Mouse (Mus musculus) midbrain, embryonic 13.5 days (tissue): ENCODE results near the gene Rgl2. TPM values are rescaled to one million over a fixed set of nuclear protein-coding genes. Genes with fewer than 3 reads are reported as not detected.
A peak's percentile ranks its signal among the peaks of the same experiment; 100 is the strongest.
"Not testable (repeated sequence)": the region's sequence is repeated elsewhere in the genome, so short reads cannot be mapped to it uniquely, and the experiment has no call there.

ENCODE experiments used
- ATAC-seq: fragments of 200-750 bp; cut with Nextera tagmentation; 2 replicates; pipeline ENCODE4 v1.8.0; 2017; ENCODE audit warnings: mild to moderate bottlenecking, moderate TSS enrichment, moderate library complexity
- H3K27ac ChIP-seq: fragments of 300-500 bp; sonication (generic); 2 replicates; pipeline ENCODE4 v1.5.1; 2015; ENCODE audit warnings: inconsistent platforms, mild to moderate bottlenecking, moderate library complexity
- H3K27me3 ChIP-seq: fragments of 300-500 bp; sonication (generic); 2 replicates; pipeline ENCODE4 v1.6.1; 2015; ENCODE audit warnings: mild to moderate bottlenecking, inconsistent platforms
- H3K36me3 ChIP-seq: fragments of 300-500 bp; sonication (generic); 2 replicates; pipeline ENCODE4 v1.6.1; 2015; ENCODE audit warnings: mild to moderate bottlenecking, inconsistent platforms
- H3K4me1 ChIP-seq: fragments of 300-500 bp; sonication (generic); replicated peaks from 2 replicates; pipeline ENCODE4 v1.6.1; 2015; ENCODE audit warnings: inconsistent platforms
- H3K4me2 ChIP-seq: fragments of 300-500 bp; sonication (generic); replicated peaks from 2 replicates; pipeline ENCODE4 v1.6.1; 2015; ENCODE audit warnings: moderate library complexity, mild to moderate bottlenecking, inconsistent platforms
- H3K4me3 ChIP-seq: fragments of 300-500 bp; sonication (generic); replicated peaks from 2 replicates; pipeline ENCODE4 v1.5.1; 2015; ENCODE audit warnings: mild to moderate bottlenecking, inconsistent platforms
- H3K9ac ChIP-seq: fragments of 300-500 bp; sonication (generic); replicated peaks from 2 replicates; pipeline ENCODE4 v1.6.1; 2015; ENCODE audit warnings: mild to moderate bottlenecking, inconsistent platforms
- H3K9me3 ChIP-seq: fragments of 300-500 bp; sonication (generic); 2 replicates; pipeline ENCODE4 v1.6.1; 2016; ENCODE audit warnings: mild to moderate bottlenecking, inconsistent platforms
- WGBS: fragments of 180-500 bp; shearing (Covaris S2); methylation state at CpG from one replicate; pipeline ENCODE4 v1.1.7; 2015; 5-methylcytosine and 5-hydroxymethylcytosine counted together
- polyA plus RNA-seq: library from polyadenylated mRNA; unstranded; fragments of >200 nt; fragmentation: Nextera tagmentation; extraction: Ambion mirVana; gene quantifications from 2 replicates; pipeline ENCODE4 v1.2.1, GENCODE M21; 2015

The Rgl2 gene
- polyA plus RNA-seq, 1 experiment from 2014 or later = 56.9 TPM

GRCm38 (mm10) chr17:33943454-33943853 lies 14.1 kb downstream of the Rgl2 start:
- Histone ChIP-seq H3K9ac (no peak overlapping the region), H3K4me2 (no peak overlapping the region), H3K36me3 (peaks cover 62% of the 10 kb centered on the region), H3K27me3 (no peaks in the 10 kb centered on the region), H3K4me1 (peaks cover 26% of the 10 kb centered on the region), H3K9me3 (no peaks in the 10 kb centered on the region), H3K4me3 (no peak overlapping the region), H3K27ac (no peak overlapping the region)
- 92% methylated on average over 15 of the region's 15 CpGs for WGBS
- no peak for ATAC-seq

DNA sequence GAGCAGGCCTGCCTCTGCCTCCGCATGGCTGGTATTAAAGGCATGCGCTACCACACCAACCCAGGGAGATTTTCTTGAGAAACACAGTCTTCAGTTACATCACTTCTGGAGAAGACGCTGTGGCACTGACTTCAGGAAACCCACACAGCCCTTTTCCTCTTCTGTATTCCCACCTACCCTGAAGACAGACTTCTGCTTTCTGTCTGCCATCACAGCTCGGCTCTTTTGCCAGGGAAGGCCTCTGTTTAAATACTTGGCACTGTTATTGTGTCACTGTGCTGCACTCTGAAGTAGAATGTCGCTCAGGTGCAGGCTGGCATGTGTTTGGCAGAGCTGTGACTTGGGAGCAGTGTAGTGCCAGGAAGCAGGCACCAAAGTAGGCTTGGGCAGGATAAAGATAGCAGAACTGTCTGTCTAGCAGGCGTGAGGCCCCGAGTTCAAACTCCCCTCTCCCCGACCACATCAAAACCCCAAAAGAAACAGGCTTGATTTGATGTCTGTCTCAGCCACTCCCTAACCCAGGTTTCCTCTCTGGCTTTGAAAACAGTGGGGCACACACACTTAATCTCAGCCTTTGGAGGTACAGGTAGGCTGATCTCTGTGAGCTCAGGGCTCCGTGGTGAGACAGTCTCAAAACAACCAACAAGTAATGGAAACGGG lies 18.2 kb downstream of the Rgl2 start:
- Histone ChIP-seq H3K36me3 (peaks cover 82% of the 10 kb centered on the region), H3K4me1 (peaks cover 39% of the 10 kb centered on the region), H3K4me3 (no peak overlapping the region), H3K9me3 (no peaks in the 10 kb centered on the region), H3K27ac (no peak overlapping the region), H3K9ac (no peak overlapping the region), H3K4me2 (no peak overlapping the region), H3K27me3 (no peaks in the 10 kb centered on the region)
- 93% methylated on average over 10 of the region's 10 CpGs for WGBS
- ATAC-seq = no peak

- no peak overlapping the region for H3K9ac ChIP-seq
- no peak overlapping the region for H3K4me2 ChIP-seq
- H3K27ac ChIP-seq = no peak overlapping the region
- no peak for ATAC-seq
- no peak overlapping the region for H3K4me3 ChIP-seq
- 89% methylated on average over 22 of the region's 22 CpGs for WGBS
- no peaks in the 10 kb centered on the region for H3K9me3 ChIP-seq
- peaks cover 82% of the 10 kb centered on the region for H3K36me3 ChIP-seq
- peaks cover 47% of the 10 kb centered on the region for H3K4me1 ChIP-seq
- no peaks in the 10 kb centered on the region for H3K27me3 ChIP-seq
These were observed 19.0 kb downstream of the Rgl2 start for GRCm38 (mm10) chr17:33948090-33948904.

DNA sequence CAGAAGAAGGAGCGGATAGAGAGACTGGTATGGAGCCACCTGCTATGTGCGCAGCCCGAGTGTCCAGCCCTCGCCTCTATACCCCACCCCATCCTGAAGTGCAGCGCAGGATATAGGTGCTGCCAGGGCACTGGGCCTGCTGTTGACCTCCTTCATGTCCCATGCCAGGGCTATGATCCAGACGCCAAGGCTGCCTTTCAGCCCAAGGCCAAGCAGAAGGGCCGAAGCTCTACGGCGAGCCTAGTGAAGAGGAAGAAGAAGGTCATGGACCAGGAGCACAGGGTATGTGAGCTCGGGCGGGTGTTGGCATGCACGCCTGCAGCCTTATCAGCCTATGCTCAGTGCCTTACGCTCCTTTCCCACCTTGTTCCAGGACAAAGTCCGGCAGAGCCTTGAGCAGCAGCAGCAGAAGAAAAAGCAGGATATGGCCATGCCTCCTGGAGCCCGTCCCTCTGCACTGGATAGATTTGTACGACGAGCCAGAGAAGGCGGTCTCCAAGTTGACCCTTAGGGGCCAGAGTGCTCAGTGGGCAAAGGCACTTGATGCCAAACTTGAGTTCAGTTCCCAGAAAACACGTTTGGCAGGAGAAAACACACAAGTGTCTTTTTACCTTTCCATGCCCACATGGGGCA lies 19.7 kb downstream of the Rgl2 start:
- H3K9me3 ChIP-seq = no peaks in the 10 kb centered on the region
- H3K4me2 ChIP-seq = no peak overlapping the region
- no peak overlapping the region for H3K27ac ChIP-seq
- 93% methylated on average over 19 of the region's 19 CpGs for WGBS
- ATAC-seq = no peak
- H3K36me3 ChIP-seq = peaks cover 82% of the 10 kb centered on the region
- no peak overlapping the region for H3K4me3 ChIP-seq
- H3K9ac ChIP-seq = 0 out of 2 replicates have a peak overlapping the region, but pooled peaks have one; percentile 25
- peaks cover 54% of the 10 kb centered on the region for H3K4me1 ChIP-seq
- no peaks in the 10 kb centered on the region for H3K27me3 ChIP-seq

- peak overlapping the region; percentile 91 for H3K27ac ChIP-seq
- H3K27me3 ChIP-seq = no peaks in the 10 kb centered on the region
- 77% methylated on average over 10 of the region's 10 CpGs for WGBS
- H3K4me2 ChIP-seq = peak overlapping the region; percentile 93
- peaks cover 73% of the 10 kb centered on the region for H3K36me3 ChIP-seq
- peaks cover 62% of the 10 kb centered on the region for H3K4me1 ChIP-seq
- peak overlapping the region; percentile 80 for H3K9ac ChIP-seq
- no peak; the same call in 1 of the 2 replicates for ATAC-seq
- H3K9me3 ChIP-seq = no peaks in the 10 kb centered on the region
- peak overlapping the region; percentile 54 for H3K4me3 ChIP-seq
These were observed 20.8 kb downstream of the Rgl2 start for GRCm38 (mm10) chr17:33950131-33950625.

- under 1% methylated on average over 45 of the region's 45 CpGs for WGBS
- peak within 1 kb of the TSS; percentile 80 for H3K9ac ChIP-seq
- peak within 1 kb of the TSS; percentile 93 for H3K4me2 ChIP-seq
- peak; percentile 76 for ATAC-seq
- no peaks in the 10 kb centered on the region for H3K27me3 ChIP-seq
- peak within 1 kb of the TSS; percentile 54 for H3K4me3 ChIP-seq
- H3K27ac ChIP-seq = peak within 1 kb of the TSS; percentile 91
- H3K4me1 ChIP-seq = peaks cover 63% of the 10 kb centered on the region
- peaks cover 63% of the 10 kb centered on the region for H3K36me3 ChIP-seq
- no peaks in the 10 kb centered on the region for H3K9me3 ChIP-seq
These were observed 21.9 kb downstream of the Rgl2 start, which contains the start of gene B3galt4 for GRCm38 (mm10) chr17:33951021-33951946. Gene B3galt4 (minus strand): TSS chr17:33951488.

GRCm38 (mm10) chr17:33952015-33952414 lies 22.7 kb downstream of the Rgl2 start:
- ATAC-seq, H3K27ac ChIP-seq, H3K9ac ChIP-seq, H3K9me3 ChIP-seq, H3K27me3 ChIP-seq: not testable (repeated sequence)
- Histone ChIP-seq H3K4me1 (peaks cover 70% of the 10 kb centered on the region), H3K4me2 (peak overlapping the region; percentile 93), H3K4me3 (peak overlapping the region; percentile 54), H3K36me3 (peaks cover 57% of the 10 kb centered on the region)
- 69% methylated on average over 13 of the region's 13 CpGs for WGBS

DNA sequence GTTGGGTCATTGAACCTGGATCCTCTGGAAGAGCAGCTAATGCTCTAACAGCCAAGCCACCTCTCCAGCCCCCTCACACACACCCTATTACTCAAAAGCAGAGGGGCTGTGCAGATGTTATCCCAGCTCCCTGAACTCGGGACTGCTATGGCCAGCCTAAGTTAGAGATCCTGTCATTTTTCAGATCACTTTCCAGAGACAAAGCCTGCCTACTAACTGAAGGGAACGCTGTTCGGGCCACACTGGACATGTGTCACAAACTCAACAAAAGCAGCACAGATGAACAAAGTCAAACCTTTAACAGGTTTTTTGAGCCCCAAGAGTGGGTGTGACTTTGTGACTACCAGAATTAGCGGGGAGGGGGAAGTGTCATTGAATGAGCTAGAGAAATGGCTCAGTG lies 23.5 kb downstream of the Rgl2 start:
- peak overlapping the region; percentile 32; the same call in 1 of the 2 replicates for H3K9ac ChIP-seq
- no peaks in the 10 kb centered on the region for H3K9me3 ChIP-seq
- ATAC-seq = no peak
- H3K4me1 ChIP-seq = peaks cover 78% of the 10 kb centered on the region
- 0 out of 2 replicates have a peak overlapping the region, but pooled peaks have one; percentile 81 for H3K4me2 ChIP-seq
- H3K27ac ChIP-seq = no peak overlapping the region
- H3K4me3 ChIP-seq = peak overlapping the region; percentile 8; the same call in 1 of the 2 replicates
- WGBS = 82% methylated on average over 4 of the region's 4 CpGs
- H3K27me3 ChIP-seq = no peaks in the 10 kb centered on the region
- peaks cover 52% of the 10 kb centered on the region for H3K36me3 ChIP-seq

DNA sequence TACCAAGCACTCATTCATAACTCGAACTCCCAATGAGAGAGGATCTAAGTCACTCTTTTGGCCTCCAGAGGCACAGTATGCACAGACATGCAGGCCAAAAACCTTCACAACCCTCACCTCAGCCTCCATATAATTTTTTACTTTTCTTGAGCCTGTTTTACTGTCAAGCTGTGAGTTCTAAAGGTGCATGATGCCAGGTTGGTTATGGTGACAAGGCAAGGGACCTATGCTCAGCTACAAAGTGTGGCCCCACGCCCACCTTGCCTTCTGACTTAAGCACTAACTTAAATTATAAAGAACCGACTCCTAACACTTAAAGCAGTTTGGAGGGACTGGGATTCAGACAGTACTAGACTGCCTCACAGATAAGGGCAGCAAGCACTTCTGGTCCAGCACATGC lies 24.0 kb downstream of the Rgl2 start:
- Histone ChIP-seq H3K4me2 (peak overlapping the region; percentile 81; the same call in 1 of the 2 replicates), H3K36me3 (peaks cover 52% of the 10 kb centered on the region), H3K4me1 (peaks cover 81% of the 10 kb centered on the region), H3K9ac (peak overlapping the region; percentile 32; the same call in 1 of the 2 replicates), H3K4me3 (peak overlapping the region; percentile 8; the same call in 1 of the 2 replicates), H3K27me3 (no peaks in the 10 kb centered on the region), H3K27ac (no peak overlapping the region), H3K9me3 (no peaks in the 10 kb centered on the region)
- no peak for ATAC-seq
- 90% methylated on average over 3 of the region's 3 CpGs for WGBS

DNA sequence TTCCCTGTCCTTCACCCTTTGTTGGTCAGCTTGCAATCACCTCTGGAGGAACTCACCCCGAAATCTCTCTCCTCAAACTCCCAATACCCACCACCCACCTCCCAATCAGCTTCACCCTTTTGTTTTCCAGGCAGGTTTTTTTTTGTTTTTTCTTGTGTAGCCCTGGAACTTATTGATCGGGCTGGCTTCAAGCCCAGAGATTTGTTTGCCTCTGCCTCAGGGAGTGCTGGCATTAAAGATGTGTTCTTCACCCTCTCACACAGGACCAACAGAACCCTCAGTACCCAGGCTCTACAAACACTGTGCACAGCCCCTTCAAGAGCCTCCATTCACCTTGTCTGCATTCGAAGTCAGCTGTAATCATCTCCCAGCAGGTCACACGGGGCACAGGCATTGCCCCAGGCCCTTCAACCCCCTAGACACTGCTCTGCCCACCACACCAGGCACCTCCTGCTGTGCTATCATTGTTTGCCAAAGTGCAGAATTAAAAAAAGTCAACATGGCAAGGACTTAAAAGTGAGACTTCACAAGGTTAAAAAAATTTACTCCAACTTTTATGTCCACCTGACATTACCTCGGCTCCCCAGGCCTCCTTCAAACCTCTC lies 24.7 kb downstream of the Rgl2 start:
- H3K4me1 ChIP-seq = peaks cover 77% of the 10 kb centered on the region
- H3K9ac ChIP-seq = peak overlapping the region; percentile 96
- H3K36me3 ChIP-seq = peaks cover 52% of the 10 kb centered on the region
- WGBS = 39% methylated on average over 5 of the region's 5 CpGs
- no peaks in the 10 kb centered on the region for H3K9me3 ChIP-seq
- peak overlapping the region; percentile 81 for H3K4me2 ChIP-seq
- no peak for ATAC-seq
- no peaks in the 10 kb centered on the region for H3K27me3 ChIP-seq
- H3K4me3 ChIP-seq = peak overlapping the region; percentile 85
- H3K27ac ChIP-seq = no peak overlapping the region
